Mouse (Mus musculus): ENCODE measurements around the gene Mcf2l. TPM values are rescaled to one million over a fixed set of nuclear protein-coding genes. Genes with fewer than 3 reads are reported as not detected.

Mcf2l gene
- total RNA-seq, 1 experiment from 2014 or later = 3.3 TPM

GRCm38 (mm10) chr8:12903790-12904415, 30.3 kb downstream of the Mcf2l start:
- ATAC-seq (replicated peaks; ENCODE audit: insufficient number of reproducible peaks, low FRiP score, low TSS enrichment, poor library complexity, severe bottlenecking) = no peak

GRCm38 (mm10) chr8:12905122-12905521, 31.5 kb downstream of the Mcf2l start:
- no peak for ATAC-seq (replicated peaks; ENCODE audit: insufficient number of reproducible peaks, low FRiP score, low TSS enrichment, poor library complexity, severe bottlenecking)

- ATAC-seq (replicated peaks; ENCODE audit: insufficient number of reproducible peaks, low FRiP score, low TSS enrichment, poor library complexity, severe bottlenecking) = no peak
Observed at GRCm38 (mm10) chr8:12905599-12906321, 32.2 kb downstream of the Mcf2l start.

GRCm38 (mm10) chr8:12906597-12906996, 33.0 kb downstream of the Mcf2l start:
- no peak for ATAC-seq (replicated peaks; ENCODE audit: insufficient number of reproducible peaks, low FRiP score, low TSS enrichment, poor library complexity, severe bottlenecking)

DNA sequence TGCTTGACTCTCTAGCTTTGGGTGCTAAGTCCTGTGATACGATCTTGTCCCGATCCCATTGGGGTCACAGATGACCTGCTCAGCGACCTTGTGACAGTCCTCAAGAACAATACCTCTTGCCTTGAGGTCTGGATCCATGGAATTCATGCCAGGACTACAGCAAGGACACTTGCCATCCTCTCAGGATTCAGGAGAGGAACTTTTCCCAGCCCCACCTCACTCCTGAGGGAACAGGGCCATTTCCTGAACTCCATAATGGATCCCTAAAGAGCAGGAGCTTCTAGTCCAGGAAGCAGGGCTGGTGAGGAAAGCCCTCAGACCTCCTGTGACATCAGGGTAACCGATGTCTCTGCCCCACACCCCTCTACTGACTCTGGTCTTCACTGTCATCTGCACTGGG, 34.1 kb downstream of the Mcf2l start:
- no peak for ATAC-seq (replicated peaks; ENCODE audit: insufficient number of reproducible peaks, low FRiP score, low TSS enrichment, poor library complexity, severe bottlenecking)

DNA sequence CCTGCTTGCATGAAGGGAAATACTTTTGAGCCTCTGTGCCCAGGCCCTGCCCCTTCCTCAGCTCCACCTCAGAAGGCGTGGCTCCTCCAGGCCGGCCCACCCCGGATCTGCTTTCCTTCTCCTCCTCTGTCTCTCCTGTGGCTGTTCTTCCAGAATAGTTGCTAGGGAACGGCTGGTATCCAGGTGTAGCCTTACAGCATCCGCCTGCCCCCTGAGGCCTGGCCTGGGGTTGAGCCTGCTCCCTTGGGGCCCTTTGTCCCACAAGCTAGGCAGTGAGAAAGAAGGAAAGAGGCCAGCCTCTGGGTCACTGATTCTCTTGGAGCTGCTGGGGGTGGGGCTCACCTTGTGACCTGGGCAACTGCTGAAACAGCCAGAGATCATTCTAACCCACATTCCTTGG, 38.4 kb downstream of the Mcf2l start:
- ATAC-seq (replicated peaks; ENCODE audit: insufficient number of reproducible peaks, low FRiP score, low TSS enrichment, poor library complexity, severe bottlenecking) = no peak

GRCm38 (mm10) chr8:12915187-12916006, 41.8 kb downstream of the Mcf2l start:
- no peak for ATAC-seq (replicated peaks; ENCODE audit: insufficient number of reproducible peaks, low FRiP score, low TSS enrichment, poor library complexity, severe bottlenecking)

DNA sequence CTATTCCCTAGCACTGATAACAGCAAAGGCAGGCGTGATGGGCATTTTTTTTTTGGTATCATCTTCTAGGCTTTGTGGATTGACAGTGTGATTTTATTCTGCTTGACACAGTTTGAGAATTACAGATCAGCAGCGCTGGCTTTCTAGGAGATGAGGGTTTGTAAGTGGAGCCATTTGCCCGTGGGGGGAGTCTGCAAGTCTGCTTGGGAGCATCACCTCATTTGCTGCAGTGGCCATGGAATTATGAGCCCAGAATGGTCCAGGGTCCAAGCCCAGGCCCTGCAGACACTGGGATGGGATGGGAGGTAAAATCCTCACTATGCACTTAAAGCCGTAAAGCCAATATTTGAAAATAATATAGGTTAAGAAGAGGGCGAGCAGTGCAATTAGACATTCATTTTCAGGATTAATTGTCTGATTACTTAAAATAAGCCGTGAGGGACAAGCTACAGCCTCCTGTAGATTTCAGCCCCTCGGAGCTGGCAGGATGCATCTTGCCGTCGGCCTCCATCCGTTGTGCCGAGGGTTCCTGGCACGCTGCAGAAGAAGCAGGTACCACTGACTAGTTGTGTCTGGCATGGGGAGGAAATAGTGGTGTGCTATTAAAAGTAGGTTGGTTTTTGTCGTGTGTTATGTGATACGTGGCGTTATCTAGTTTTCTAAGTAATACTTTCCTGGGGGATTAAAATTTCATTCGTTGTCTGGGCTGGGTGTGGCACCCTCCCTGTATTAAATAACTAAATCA, 42.7 kb downstream of the Mcf2l start:
- ATAC-seq (replicated peaks; ENCODE audit: insufficient number of reproducible peaks, low FRiP score, low TSS enrichment, poor library complexity, severe bottlenecking) = no peak

DNA sequence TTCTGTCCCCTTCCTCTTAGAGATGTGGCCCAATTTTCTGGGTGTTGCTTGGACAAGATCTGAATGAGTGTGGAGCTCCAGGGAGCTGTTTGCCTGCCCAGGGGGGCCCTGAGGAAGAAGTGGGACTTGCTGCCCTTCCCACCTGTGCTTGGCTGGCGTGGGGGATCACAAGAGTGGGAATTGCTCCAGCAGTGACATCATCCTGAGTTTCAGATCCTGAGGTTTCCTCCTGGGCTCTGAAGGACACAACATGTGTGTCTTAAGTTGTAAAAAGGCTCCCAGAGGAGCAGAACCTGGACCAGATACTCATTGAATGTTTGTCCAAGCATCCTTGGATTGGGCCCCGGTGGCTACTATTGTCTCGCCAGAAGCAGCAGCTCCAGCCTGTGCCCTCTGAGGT, 43.4 kb downstream of the Mcf2l start:
- no peak for ATAC-seq (replicated peaks; ENCODE audit: insufficient number of reproducible peaks, low FRiP score, low TSS enrichment, poor library complexity, severe bottlenecking)

DNA sequence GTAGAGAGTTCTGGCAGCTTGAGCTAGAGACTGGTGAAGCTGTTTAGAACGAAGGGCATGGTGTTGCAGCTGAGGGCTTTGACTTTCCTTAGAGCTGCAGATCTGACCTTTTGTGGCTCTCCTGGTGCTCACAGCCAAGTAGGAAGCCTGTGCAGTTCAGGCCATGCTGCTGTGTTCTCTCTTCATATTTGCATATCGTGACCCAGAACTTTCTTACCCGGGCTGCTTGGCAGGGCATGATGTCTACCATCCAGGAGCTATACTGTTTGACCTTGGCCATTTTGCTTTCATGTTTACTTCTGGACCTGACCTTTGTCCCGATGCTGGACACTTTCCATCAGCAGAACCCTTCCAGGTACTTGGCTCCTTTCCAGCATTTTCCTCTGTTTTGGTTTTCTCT, 44.2 kb downstream of the Mcf2l start:
- no peak for ATAC-seq (replicated peaks; ENCODE audit: insufficient number of reproducible peaks, low FRiP score, low TSS enrichment, poor library complexity, severe bottlenecking)

GRCm38 (mm10) chr8:12920599-12920998, 47.0 kb downstream of the Mcf2l start:
- ATAC-seq (replicated peaks; ENCODE audit: insufficient number of reproducible peaks, low FRiP score, low TSS enrichment, poor library complexity, severe bottlenecking) = no peak

GRCm38 (mm10) chr8:12925051-12925450, 51.4 kb downstream of the Mcf2l start:
- ATAC-seq (replicated peaks; ENCODE audit: insufficient number of reproducible peaks, low FRiP score, low TSS enrichment, poor library complexity, severe bottlenecking) = no peak

DNA sequence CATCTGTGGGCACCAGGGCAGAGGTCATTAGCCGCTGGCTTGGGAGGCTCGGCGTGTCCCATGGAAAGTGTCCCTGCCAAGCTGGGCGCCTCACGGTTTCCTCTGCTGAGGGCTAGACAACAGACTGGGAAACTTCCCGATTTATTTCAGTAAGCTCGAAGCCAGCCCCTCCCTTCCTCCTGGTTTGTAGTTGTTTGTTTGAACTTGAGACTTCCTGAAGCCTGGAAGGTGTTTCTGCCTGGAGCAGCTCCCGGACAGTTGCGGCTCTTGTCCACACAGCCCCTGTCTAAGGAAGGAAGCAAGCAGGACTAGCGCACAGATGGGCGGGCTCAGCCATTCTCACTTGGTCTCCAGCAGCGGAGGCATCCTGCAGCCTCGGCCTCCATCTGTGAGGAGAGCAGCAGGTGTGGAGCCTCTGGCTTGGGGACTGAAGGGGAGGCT, 52.4 kb downstream of the Mcf2l start:
- no peak for ATAC-seq (replicated peaks; ENCODE audit: insufficient number of reproducible peaks, low FRiP score, low TSS enrichment, poor library complexity, severe bottlenecking)

DNA sequence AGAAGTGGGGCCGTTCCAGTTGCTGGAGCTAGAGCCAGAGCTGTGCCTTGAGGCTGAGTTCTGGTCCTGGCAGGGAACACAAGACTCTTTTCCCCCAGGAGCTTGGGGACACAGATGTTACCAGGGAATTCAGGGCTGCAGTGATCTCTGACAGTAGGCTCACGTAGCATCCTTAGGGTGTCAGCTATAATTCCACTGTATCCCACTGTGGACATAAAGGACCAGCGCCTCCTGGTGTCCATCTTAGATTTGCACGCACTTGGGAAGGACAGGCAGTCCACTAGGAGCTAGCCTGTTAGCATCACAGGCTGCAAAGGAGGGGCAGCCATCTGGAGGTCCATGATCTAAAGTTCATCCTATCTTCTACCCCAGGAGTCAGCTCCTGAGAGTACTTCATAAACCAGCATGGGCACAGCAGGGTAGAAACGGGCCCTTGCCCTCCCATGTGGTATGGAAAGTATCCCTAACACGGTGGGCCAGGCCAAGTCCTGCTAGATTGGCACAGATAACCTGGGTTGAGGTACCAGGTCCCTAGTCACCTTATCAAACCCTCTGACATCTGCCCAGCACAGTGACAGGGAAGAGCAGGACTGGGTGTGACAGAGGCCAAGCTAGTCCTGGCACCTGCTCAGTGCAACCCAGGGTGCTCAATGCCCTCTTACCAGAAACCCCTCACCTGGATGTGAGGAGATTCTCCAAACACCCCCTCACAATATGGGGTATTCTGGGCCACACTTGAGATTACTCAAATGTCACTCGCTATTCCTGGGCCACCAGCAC, 53.8 kb downstream of the Mcf2l start:
- no peak for ATAC-seq (replicated peaks; ENCODE audit: insufficient number of reproducible peaks, low FRiP score, low TSS enrichment, poor library complexity, severe bottlenecking)

GRCm38 (mm10) chr8:12928033-12928432, 54.4 kb downstream of the Mcf2l start:
- no peak for ATAC-seq (replicated peaks; ENCODE audit: insufficient number of reproducible peaks, low FRiP score, low TSS enrichment, poor library complexity, severe bottlenecking)

- no peak for ATAC-seq (replicated peaks; ENCODE audit: insufficient number of reproducible peaks, low FRiP score, low TSS enrichment, poor library complexity, severe bottlenecking)
Observed at GRCm38 (mm10) chr8:12928931-12929330, 55.3 kb downstream of the Mcf2l start.

GRCm38 (mm10) chr8:12930290-12930689, 56.7 kb downstream of the Mcf2l start:
- no peak for ATAC-seq (replicated peaks; ENCODE audit: insufficient number of reproducible peaks, low FRiP score, low TSS enrichment, poor library complexity, severe bottlenecking)

GRCm38 (mm10) chr8:12931426-12931825, 57.8 kb downstream of the Mcf2l start:
- ATAC-seq (replicated peaks; ENCODE audit: insufficient number of reproducible peaks, low FRiP score, low TSS enrichment, poor library complexity, severe bottlenecking) = no peak

Data from monocyte, adult 5-6 weeks (primary cell).